In genomic region chr14:104611467-104611866, GRCm38 (mm10) we compare ENCODE assay signal across 15 mouse cellular contexts.
"Had no signal": no experiment of that assay in that cellular context is flagged by ENCODE, and none has a peak within 500 bp of the region (broad histone marks: within the 10 kb centered on the region; RNA-seq: fewer than 3 reads in every experiment).

No protein-coding gene starts in this region.

- DNase-seq: kidney, postnatal 36 days; lung, adult 2 months; lung, postnatal 36 days; right cerebral cortex, postnatal 4 days; spleen, adult 18-20 months; thymus, adult 2 months; thymus, postnatal 4 days had no signal

- H3K27ac ChIP-seq: kidney, postnatal 0 days; limb, embryonic 10.5 days; liver, embryonic 15.5 days; midbrain, embryonic 13.5 days; neural tube, embryonic 15.5 days had no signal

- H3K4me3 ChIP-seq: limb, embryonic 10.5 days; liver, embryonic 15.5 days; midbrain, embryonic 13.5 days; myocyte; neural tube, embryonic 15.5 days had no signal

- H3K36me3 ChIP-seq: limb, embryonic 10.5 days; liver, embryonic 15.5 days; midbrain, embryonic 13.5 days; neural tube, embryonic 15.5 days had no signal

- H3K4me1 ChIP-seq: limb, embryonic 10.5 days; liver, embryonic 15.5 days; midbrain, embryonic 13.5 days; neural tube, embryonic 15.5 days had no signal

- H3K27me3 ChIP-seq: liver, embryonic 15.5 days; midbrain, embryonic 13.5 days; neural tube, embryonic 15.5 days had no signal

- ATAC-seq: lung, postnatal 0 days; midbrain, embryonic 13.5 days had no signal

- H3K4me2 ChIP-seq: liver, embryonic 11.5 days; liver, embryonic 15.5 days; midbrain, embryonic 13.5 days; neural tube, embryonic 15.5 days had no signal

- H3K9ac ChIP-seq: liver, embryonic 15.5 days; midbrain, embryonic 13.5 days; neural tube, embryonic 15.5 days had no signal

- H3K9me3 ChIP-seq: limb, embryonic 10.5 days; midbrain, embryonic 13.5 days; neural tube, embryonic 15.5 days had no signal
